In the genomic region with DNA sequence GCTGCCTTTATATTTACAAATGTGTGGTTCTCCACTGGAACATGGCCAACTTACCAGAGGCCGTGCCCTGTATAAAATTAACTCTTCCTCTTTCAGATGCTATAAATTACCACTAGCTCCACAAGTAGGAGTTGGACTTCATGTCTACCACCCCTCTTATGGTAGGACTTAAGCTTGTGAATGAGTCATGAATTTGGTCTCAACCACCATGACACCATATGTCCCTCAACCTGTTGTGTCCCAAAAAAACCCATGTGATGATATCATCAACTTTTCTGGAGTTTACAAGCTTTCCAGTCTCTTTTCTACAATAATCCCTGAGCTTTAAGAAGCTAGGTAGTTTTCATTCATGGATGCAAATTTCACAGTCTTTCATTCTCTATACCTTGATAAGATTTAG, we compare ENCODE assay signal across 11 mouse cellular contexts.
"Had no signal": no experiment of that assay in that cellular context is flagged by ENCODE, and none has a peak within 500 bp of the region (broad histone marks: within the 10 kb centered on the region; RNA-seq: fewer than 3 reads in every experiment).

No protein-coding gene starts in this region.

- ATAC-seq: intestine, embryonic 16.5 days had no signal

- DNase-seq: kidney, adult 18-20 months; kidney, postnatal 25 days; liver, embryonic 13.5 days; lung, adult 2 months; lung, postnatal 14 days; lung, postnatal 4 days; midbrain, embryonic 14.5 days; spleen, adult 18-20 months; thymus, adult 18-20 months; thymus, postnatal 36 days had no signal
